Mouse (Mus musculus): ENCODE data around the gene Gm960.

GRCm38 (mm10) chr19:4741482-4741881, 43.0 kb upstream of the Gm960 start:
- no peak for TF ChIP-seq CTCF (IDR thresholded peaks at IDR 0.05; ENCODE audit: low read depth)
- TF ChIP-seq EP300 (IDR thresholded peaks at IDR 0.05; ENCODE audit: low read depth), result no peak
